Mouse (Mus musculus) liver, postnatal 0 days (tissue): ENCODE measurements around the gene Zfp955a.
"Not testable (repeated sequence)": the region's sequence is repeated elsewhere in the genome, so short reads cannot be mapped to it uniquely, and the experiment has no call there.

Experiments
- CTCF ChIP-seq: sonication (generic); IDR thresholded peaks from 2 replicates; pipeline ENCODE4 v1.5.1; 2016; ENCODE audit warnings: antibody characterized with exemption, low read depth
- EP300 ChIP-seq: IDR thresholded peaks from 2 replicates; pipeline ENCODE4 v1.6.1; 2016; ENCODE audit warnings: antibody characterized with exemption, low read depth, mild to moderate bottlenecking

GRCm38 (mm10) chr17:33289039-33289875, 34.3 kb upstream of the Zfp955a start, which contains the start of gene Zfp955b:
- not testable (repeated sequence) for TF ChIP-seq CTCF, EP300
